Mouse (Mus musculus) lung, postnatal 0 days (tissue): ENCODE data around the gene Fam71e2. TPM values are rescaled to one million over a fixed set of nuclear protein-coding genes. Genes with fewer than 3 reads are reported as not detected.

Experiments
- ATAC-seq: fragments of 200-750 bp; cut with Nextera tagmentation; 2 replicates; pipeline ENCODE4 v1.8.0; 2017; ENCODE audit warnings: moderate library complexity
- DNase-seq: peaks from one replicate; pipeline ENCODE4 v3.0.0-alpha.2; 2016; ENCODE audit warnings: low spot score
- H3K27ac ChIP-seq: fragments of 300-500 bp; sonication (generic); 2 replicates; pipeline ENCODE4 v1.5.1; 2014; ENCODE audit warnings: antibody characterized with exemption, mild to moderate bottlenecking, low read length, mixed read lengths
- H3K27me3 ChIP-seq: fragments of 300-500 bp; sonication (generic); replicated peaks from 2 replicates; pipeline ENCODE4 v1.6.1; 2014; ENCODE audit warnings: low read length, mixed read lengths; ENCODE audit not compliant: insufficient read depth
- H3K36me3 ChIP-seq: fragments of 300-500 bp; sonication (generic); 2 replicates; pipeline ENCODE4 v1.6.1; 2014; ENCODE audit warnings: low read length, mixed read lengths; ENCODE audit not compliant: insufficient read depth
- H3K4me1 ChIP-seq: fragments of 300-500 bp; sonication (generic); 2 replicates; pipeline ENCODE4 v1.6.1; 2014; ENCODE audit warnings: antibody characterized with exemption, low read depth, low read length, mixed read lengths; ENCODE audit not compliant: insufficient read depth
- H3K4me2 ChIP-seq: fragments of 300-500 bp; sonication (generic); replicated peaks from 2 replicates; pipeline ENCODE4 v1.6.1; 2014; ENCODE audit warnings: low read depth, mild to moderate bottlenecking, low read length, moderate library complexity, mixed read lengths
- H3K4me3 ChIP-seq: fragments of 300-500 bp; sonication (generic); 2 replicates; pipeline ENCODE4 v1.5.1; 2014; ENCODE audit warnings: low read depth, low read length
- H3K9ac ChIP-seq: fragments of 300-500 bp; sonication (generic); replicated peaks from 2 replicates; pipeline ENCODE4 v1.6.1; 2014; ENCODE audit warnings: low read depth, mild to moderate bottlenecking
- H3K9me3 ChIP-seq: fragments of 300-500 bp; sonication (generic); 2 replicates; pipeline ENCODE4 v1.6.1; 2016; ENCODE audit warnings: low read length, mixed read lengths
- CTCF ChIP-seq: IDR thresholded peaks from 2 replicates; pipeline ENCODE4 v1.5.1; 2016; ENCODE audit warnings: antibody characterized with exemption, mild to moderate bottlenecking
- EP300 ChIP-seq: IDR thresholded peaks from 2 replicates; pipeline ENCODE4 v1.6.1; 2016; ENCODE audit warnings: antibody characterized with exemption, mild to moderate bottlenecking, control low read depth
- WGBS: fragments of 180-500 bp; shearing (Covaris S2); extraction: QIAGEN DNeasy Blood & Tissue Kit; methylation state at CpG from one replicate; pipeline ENCODE4 v1.1.7; 2014; 5-methylcytosine and 5-hydroxymethylcytosine counted together
- polyA plus RNA-seq: library from polyadenylated mRNA; unstranded; fragments of >200 nt; fragmentation: Nextera tagmentation; extraction: Ambion mirVana; gene quantifications from 2 replicates; pipeline ENCODE4 v1.2.1, GENCODE M21; 2015

The Fam71e2 gene
- polyA plus RNA-seq, 1 experiment from 2014 or later = not detected

DNA sequence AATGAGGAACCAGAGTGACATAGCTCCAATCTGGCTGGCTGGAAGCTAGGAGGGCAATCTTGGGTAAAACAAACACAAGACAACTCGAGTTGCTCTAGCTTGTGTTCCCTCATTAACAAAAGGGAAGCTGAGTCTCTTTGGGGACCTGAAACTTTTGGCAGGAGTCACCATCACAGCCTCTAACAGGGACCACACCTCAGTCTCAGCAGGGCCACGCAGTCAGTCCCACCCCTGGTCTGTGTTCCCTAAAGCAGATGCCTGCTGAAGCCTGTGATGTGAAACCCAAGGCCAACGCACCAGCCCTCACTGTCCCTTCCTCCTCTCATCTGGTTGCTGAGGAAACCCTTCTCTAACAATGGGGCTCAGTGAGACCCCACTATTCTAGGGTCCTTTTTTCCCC, 11.0 kb upstream of the Fam71e2 start:
- H3K27me3 ChIP-seq = peaks cover 3% of the 10 kb centered on the region
- TF ChIP-seq EP300 = no peak
- no peak for TF ChIP-seq CTCF
- ATAC-seq = no peak
- H3K9ac ChIP-seq = no peak overlapping the region
- H3K36me3 ChIP-seq = no peaks in the 10 kb centered on the region
- no peak overlapping the region for H3K27ac ChIP-seq
- no peaks in the 10 kb centered on the region for H3K9me3 ChIP-seq
- WGBS = 30% methylated on average over 3 of the region's 3 CpGs
- H3K4me2 ChIP-seq = no peak overlapping the region
- H3K4me1 ChIP-seq = 0 out of 2 replicates have a peak, but pooled peaks cover 4% of the 10 kb centered on the region
- no peak for DNase-seq
- H3K4me3 ChIP-seq = no peak overlapping the region

- Histone ChIP-seq H3K9me3 (no peaks in the 10 kb centered on the region), H3K27me3 (peaks cover 13% of the 10 kb centered on the region)
- ATAC-seq = no peak
These were observed 8.8 kb upstream of the Fam71e2 start for GRCm38 (mm10) chr7:4779921-4780320.

GRCm38 (mm10) chr7:4777851-4778637, 6.9 kb upstream of the Fam71e2 start:
- H3K4me3 ChIP-seq = no peak overlapping the region
- 0 out of 2 replicates have a peak, but pooled peaks cover 4% of the 10 kb centered on the region for H3K4me1 ChIP-seq
- no peak for DNase-seq
- H3K27ac ChIP-seq = no peak overlapping the region
- no peaks in the 10 kb centered on the region for H3K36me3 ChIP-seq
- ATAC-seq = no peak
- no peaks in the 10 kb centered on the region for H3K9me3 ChIP-seq
- H3K4me2 ChIP-seq = no peak overlapping the region
- peaks cover 13% of the 10 kb centered on the region for H3K27me3 ChIP-seq
- no peak for TF ChIP-seq EP300
- H3K9ac ChIP-seq = no peak overlapping the region
- WGBS = 11% methylated on average over 17 of the region's 20 CpGs

More at GRCm38 (mm10) chr7:4779921-4780320, 8.8 kb upstream of the Fam71e2 start:
- Histone ChIP-seq H3K4me1 (0 out of 2 replicates have a peak, but pooled peaks cover 4% of the 10 kb centered on the region), H3K4me2 (no peak overlapping the region), H3K9ac (no peak overlapping the region), H3K27ac (no peak overlapping the region), H3K36me3 (no peaks in the 10 kb centered on the region), H3K4me3 (no peak overlapping the region)
- WGBS = 25% methylated on average over 5 of the region's 5 CpGs
- TF ChIP-seq CTCF = no peak
- no peak for TF ChIP-seq EP300
- DNase-seq = no peak

- peak; percentile 80 for ATAC-seq
- WGBS = 1% methylated on average over 30 of the region's 56 CpGs
- 0 out of 2 replicates have a peak overlapping the region, but pooled peaks have one; percentile 12 for H3K9ac ChIP-seq
- DNase-seq = no peak
- no peak for TF ChIP-seq CTCF
- no peak for TF ChIP-seq EP300
- H3K4me1 ChIP-seq = 0 out of 2 replicates have a peak, but pooled peaks cover 4% of the 10 kb centered on the region
- no peaks in the 10 kb centered on the region for H3K9me3 ChIP-seq
- no peaks in the 10 kb centered on the region for H3K36me3 ChIP-seq
- H3K4me2 ChIP-seq = peak overlapping the region; percentile 68
- H3K27me3 ChIP-seq = peaks cover 13% of the 10 kb centered on the region
- no peak overlapping the region for H3K27ac ChIP-seq
- peak overlapping the region; percentile 35 for H3K4me3 ChIP-seq
These were observed 6.0 kb upstream of the Fam71e2 start for GRCm38 (mm10) chr7:4776861-4777830.

GRCm38 (mm10) chr7:4776131-4776530, 5.0 kb upstream of the Fam71e2 start:
- no peak for TF ChIP-seq CTCF
- TF ChIP-seq EP300 = no peak

More at GRCm38 (mm10) chr7:4776131-4776530, 5.0 kb upstream of the Fam71e2 start:
- no peak for ATAC-seq
- no peak overlapping the region for H3K4me3 ChIP-seq
- H3K27me3 ChIP-seq = peaks cover 13% of the 10 kb centered on the region
- no peak overlapping the region for H3K27ac ChIP-seq
- no peaks in the 10 kb centered on the region for H3K36me3 ChIP-seq
- H3K9ac ChIP-seq = no peak overlapping the region
- no peaks in the 10 kb centered on the region for H3K9me3 ChIP-seq
- 0 out of 2 replicates have a peak, but pooled peaks cover under 1% of the 10 kb centered on the region for H3K4me1 ChIP-seq
- WGBS = 50% methylated on average over 10 of the region's 10 CpGs
- H3K4me2 ChIP-seq = no peak overlapping the region
- DNase-seq = no peak
